Mouse (Mus musculus) ES-E14 (cell line): ENCODE results near the gene Uspl1.

Source experiments
- CHD2 ChIP-seq: IDR thresholded peaks from 2 replicates; pipeline ENCODE4 v1.6.1; 2014; ENCODE audit warnings: mild to moderate bottlenecking, low read depth, low read length, inconsistent platforms
- ZC3H11A ChIP-seq: IDR thresholded peaks from 2 replicates; pipeline ENCODE4 v1.6.1; 2012; ENCODE audit warnings: low read depth, mild to moderate bottlenecking, inconsistent platforms, low read length, borderline replicate concordance
- ZNF384 ChIP-seq: IDR thresholded peaks from 2 replicates; pipeline ENCODE4 v1.6.1; 2012; ENCODE audit warnings: low read depth, low read length, inconsistent platforms

DNA sequence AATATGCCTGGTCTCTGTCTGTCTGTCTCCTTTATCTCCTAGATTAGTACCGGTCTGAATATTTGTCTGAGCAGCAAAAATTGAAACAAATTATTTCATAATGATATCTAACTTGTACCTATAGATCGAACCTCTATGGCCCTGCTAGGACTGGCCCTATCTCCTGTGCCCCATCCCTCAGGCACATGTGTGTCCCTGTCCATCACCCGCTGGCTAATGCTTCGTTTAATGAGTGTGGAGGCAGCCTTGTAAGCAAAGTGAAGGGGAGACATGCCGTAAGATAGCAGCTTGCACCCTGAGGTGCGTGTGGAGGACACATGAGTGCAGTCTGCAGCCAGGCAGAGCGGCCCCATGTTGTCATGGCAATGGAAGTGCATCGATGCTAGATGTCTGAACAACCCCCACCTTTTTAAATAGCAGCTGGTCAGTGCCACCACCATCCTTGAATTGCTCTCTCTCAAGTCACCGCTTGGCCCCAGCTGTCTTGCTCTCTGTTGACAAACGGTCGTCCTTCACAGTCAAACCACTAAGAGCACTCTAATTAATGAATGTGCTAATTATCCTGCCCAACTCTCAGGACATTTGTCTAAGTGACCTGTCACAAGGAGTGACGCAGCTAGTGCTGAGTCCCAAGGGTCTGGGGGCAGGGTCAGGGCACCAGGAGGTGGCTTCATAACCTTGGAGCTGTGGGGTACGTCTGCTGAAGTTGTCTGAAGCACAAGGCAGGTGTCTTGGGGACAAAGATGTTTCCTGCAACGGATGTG is 73.5 kb downstream of the Uspl1 start:
- TF ChIP-seq ZNF384 (no peak), ZC3H11A (no peak), CHD2 (no peak)
